Mouse (Mus musculus): ENCODE results near the gene Elmo2.

GRCm38 (mm10) chr2:165321981-165322735 lies 4.1 kb downstream of the Elmo2 start:
- no peak for TF ChIP-seq CTCF (conservative IDR thresholded peaks at IDR 0.05; ENCODE audit: low read length)
- no peak for TF ChIP-seq POU5F1 (IDR thresholded peaks at IDR 0.05; ENCODE audit: borderline replicate concordance, low read length)

Measured in E14TG2a.4 (cell line).